Mouse (Mus musculus): ENCODE results near the gene Ceacam12. TPM values are rescaled to one million over a fixed set of nuclear protein-coding genes. Genes with fewer than 3 reads are reported as not detected.

Ceacam12 gene
- not detected for polyA plus RNA-seq (2012; fragmentation: generic; extraction: Trizol)

DNA sequence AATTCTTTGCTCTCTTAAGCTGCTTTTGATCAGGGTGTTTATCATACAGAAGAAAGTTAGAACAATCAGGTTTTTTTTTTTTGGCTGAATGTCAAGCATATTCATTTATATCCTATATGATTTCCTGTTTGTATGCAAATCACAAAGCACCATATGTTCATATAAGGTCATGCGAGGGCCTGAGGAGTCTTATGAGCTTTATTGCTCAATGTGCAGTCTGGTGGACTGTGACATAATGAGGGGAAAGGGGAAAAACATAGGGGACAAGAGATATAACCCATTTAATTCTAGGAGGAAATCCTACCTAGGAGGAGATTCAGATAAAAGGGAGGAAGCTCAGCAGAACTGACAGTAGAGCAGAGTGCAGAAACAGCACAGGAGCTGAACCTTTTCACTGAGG, at the start of gene Ceacam12:
TSS of gene Ceacam12 (plus strand) at position 301 of the 400 bp plus-strand sequence.

Other genes starting within 250 kb of the Ceacam12 start
- not detected for gene Gm5155, start 194.2 kb upstream of the Ceacam12 start, polyA plus RNA-seq (2012; fragmentation: generic; extraction: Trizol)
- not detected for gene Ceacam11, start 93.8 kb upstream of the Ceacam12 start, polyA plus RNA-seq (2012; fragmentation: generic; extraction: Trizol)
- not detected for gene Ceacam13, start 56.0 kb upstream of the Ceacam12 start, polyA plus RNA-seq (2012; fragmentation: generic; extraction: Trizol)
- not detected for gene Igfl3, start 110.6 kb downstream of the Ceacam12 start, polyA plus RNA-seq (2012; fragmentation: generic; extraction: Trizol)
- not detected for gene Mill1, start 179.4 kb downstream of the Ceacam12 start, polyA plus RNA-seq (2012; fragmentation: generic; extraction: Trizol)

Data from C3H10T1/2 (cell line).